Mouse (Mus musculus): ENCODE results near the gene Prr18. TPM values are rescaled to one million over a fixed set of nuclear protein-coding genes. Genes with fewer than 3 reads are reported as not detected.

Prr18 gene
- polyA plus RNA-seq (2015; fragmentation: Illumina TruSeq; extraction: RNeasy Lipid Tissue Mini Kit (QIAGEN cat#74804); ENCODE audit: insufficient read depth, low read depth, low replicate concordance) = not detected

DNA sequence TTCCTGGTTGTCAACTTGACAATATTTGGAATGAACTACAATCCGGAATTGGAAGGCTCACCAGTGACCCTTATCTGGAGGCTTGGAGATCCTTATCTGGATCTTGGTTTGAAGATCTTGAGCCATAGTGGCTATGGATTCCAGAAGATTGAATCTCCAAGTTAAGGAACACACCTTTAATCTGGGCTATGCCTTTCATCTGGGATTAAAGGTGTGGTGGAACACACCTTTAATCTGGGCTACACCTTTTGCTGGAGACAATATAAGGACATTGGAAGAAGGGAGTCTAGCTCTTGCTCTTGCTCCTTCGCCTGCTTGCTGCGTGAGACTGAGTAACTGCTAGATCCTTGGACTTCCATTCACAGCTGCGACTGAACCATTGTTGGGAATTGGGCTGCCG is at the start of gene Prr18:
TSS of gene Prr18 (plus strand) at position 301 of the 400 bp plus-strand sequence.

DNA sequence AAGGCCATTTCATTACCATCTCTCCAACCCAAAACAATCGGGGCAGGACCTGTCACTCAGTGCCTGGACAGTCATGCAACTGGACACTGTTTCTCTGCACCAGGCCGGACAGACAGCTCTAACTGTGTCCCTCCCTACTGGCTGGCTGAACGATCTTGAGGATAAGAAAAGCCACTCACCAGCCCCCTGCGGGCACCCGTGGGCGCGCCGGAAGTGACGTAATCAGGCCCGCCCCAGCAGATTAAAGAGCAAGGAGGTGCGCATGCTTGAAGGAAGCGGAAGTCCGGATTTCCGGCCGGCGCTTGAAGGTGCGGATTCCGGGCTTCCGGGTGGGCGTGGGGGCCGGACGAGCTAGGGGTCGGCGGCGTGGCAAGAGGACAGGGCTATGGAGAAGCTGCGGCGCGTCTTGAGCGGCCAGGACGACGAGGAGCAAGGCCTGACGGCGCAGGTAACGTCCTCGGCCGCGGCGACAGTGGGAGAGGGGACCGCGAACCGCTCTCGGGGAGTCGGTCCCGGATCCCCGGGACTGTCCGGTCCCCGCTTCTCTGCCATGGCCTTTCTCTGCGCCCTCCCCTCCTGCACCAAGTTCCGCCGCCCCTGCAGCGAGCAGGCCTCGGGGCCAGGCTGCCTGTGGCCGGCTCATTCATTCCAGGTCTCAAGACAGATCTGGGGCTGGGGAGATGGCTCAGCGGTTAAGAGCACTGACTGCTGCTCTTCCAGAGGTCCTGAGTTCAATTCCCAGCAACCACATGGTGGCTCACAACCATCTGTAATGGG is 26.2 kb upstream of the Prr18 start, which contains the start of gene Sft2d1:
TSS of gene Sft2d1 (plus strand) at position 265 of the 777 bp plus-strand sequence.

DNA sequence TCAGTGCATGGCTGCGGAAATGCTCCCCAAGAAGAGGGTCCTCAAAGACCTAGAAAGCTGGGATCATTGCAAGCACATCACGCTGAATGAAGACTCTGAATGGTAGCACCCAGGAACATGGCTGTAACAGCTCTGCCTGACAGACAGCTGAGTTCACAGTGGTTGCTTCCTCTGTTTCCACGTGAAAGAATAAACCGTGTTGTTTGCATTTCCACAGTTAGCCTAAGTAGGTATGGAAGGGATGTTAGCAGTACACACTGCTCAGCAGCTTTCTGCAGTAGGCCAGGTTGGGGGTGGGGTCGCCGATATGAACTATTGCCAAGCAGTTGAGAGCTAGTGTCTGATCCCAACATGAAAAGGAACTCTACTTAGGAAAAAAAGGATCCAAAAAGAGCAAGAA is 18.4 kb downstream of the Prr18 start, which contains the start of gene T2:
TSS of gene T2 (plus strand) at position 301 of the 400 bp plus-strand sequence.

Other genes starting within 250 kb of the Prr18 start
- not detected for gene Gm49673, start 189.7 kb upstream of the Prr18 start, polyA plus RNA-seq (2015; fragmentation: Illumina TruSeq; extraction: RNeasy Lipid Tissue Mini Kit (QIAGEN cat#74804); ENCODE audit: insufficient read depth, low read depth, low replicate concordance)
- 9.3 TPM for gene Rnaset2a, start 189.4 kb upstream of the Prr18 start, polyA plus RNA-seq (2015; fragmentation: Illumina TruSeq; extraction: RNeasy Lipid Tissue Mini Kit (QIAGEN cat#74804); ENCODE audit: insufficient read depth, low read depth, low replicate concordance)
- gene Fgfr1op, start 172.0 kb upstream of the Prr18 start, polyA plus RNA-seq (2015; fragmentation: Illumina TruSeq; extraction: RNeasy Lipid Tissue Mini Kit (QIAGEN cat#74804); ENCODE audit: insufficient read depth, low read depth, low replicate concordance) = 4.9 TPM
- not detected for gene Ccr6, start 101.4 kb upstream of the Prr18 start, polyA plus RNA-seq (2015; fragmentation: Illumina TruSeq; extraction: RNeasy Lipid Tissue Mini Kit (QIAGEN cat#74804); ENCODE audit: insufficient read depth, low read depth, low replicate concordance)
- 28.0 TPM for gene Mpc1, start 54.6 kb upstream of the Prr18 start, polyA plus RNA-seq (2015; fragmentation: Illumina TruSeq; extraction: RNeasy Lipid Tissue Mini Kit (QIAGEN cat#74804); ENCODE audit: insufficient read depth, low read depth, low replicate concordance)
- gene Sft2d1, start 26.4 kb upstream of the Prr18 start, polyA plus RNA-seq (2015; fragmentation: Illumina TruSeq; extraction: RNeasy Lipid Tissue Mini Kit (QIAGEN cat#74804); ENCODE audit: insufficient read depth, low read depth, low replicate concordance) = 15.8 TPM
- 1.6 TPM for gene T2, start 18.5 kb downstream of the Prr18 start, polyA plus RNA-seq (2015; fragmentation: Illumina TruSeq; extraction: RNeasy Lipid Tissue Mini Kit (QIAGEN cat#74804); ENCODE audit: insufficient read depth, low read depth, low replicate concordance)
- gene T, start 97.0 kb downstream of the Prr18 start, polyA plus RNA-seq (2015; fragmentation: Illumina TruSeq; extraction: RNeasy Lipid Tissue Mini Kit (QIAGEN cat#74804); ENCODE audit: insufficient read depth, low read depth, low replicate concordance) = not detected
- gene Pde10a, start 187.9 kb downstream of the Prr18 start, polyA plus RNA-seq (2015; fragmentation: Illumina TruSeq; extraction: RNeasy Lipid Tissue Mini Kit (QIAGEN cat#74804); ENCODE audit: insufficient read depth, low read depth, low replicate concordance) = 1.1 TPM
- gene Gm17087, start 229.5 kb downstream of the Prr18 start, polyA plus RNA-seq (2015; fragmentation: Illumina TruSeq; extraction: RNeasy Lipid Tissue Mini Kit (QIAGEN cat#74804); ENCODE audit: insufficient read depth, low read depth, low replicate concordance) = not detected

Data from pancreas, adult 10 weeks (tissue).